Mouse (Mus musculus): ENCODE measurements around the gene Bmper.

DNA sequence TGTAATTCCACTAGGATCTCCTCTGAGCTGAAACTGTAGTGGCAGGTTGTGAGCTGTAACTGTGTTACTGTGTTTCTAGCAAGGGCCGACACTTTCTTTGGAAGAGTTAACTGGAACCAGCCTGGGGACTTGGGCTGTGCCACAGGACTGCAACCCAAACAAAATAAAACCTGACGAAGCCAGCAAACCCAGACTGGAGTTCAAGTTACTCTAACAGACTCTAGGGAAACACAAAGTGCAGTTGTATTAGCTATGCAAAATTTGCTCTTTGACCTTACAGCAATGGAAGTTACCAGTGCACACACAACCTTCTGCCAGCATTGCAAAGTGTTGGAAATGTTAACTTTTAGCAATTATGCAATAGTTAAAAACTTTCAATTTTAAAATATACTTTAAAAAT, 140.3 kb downstream of the Bmper start:
- TF ChIP-seq CTCF (IDR thresholded peaks at IDR 0.05; ENCODE audit: insufficient read depth, low read length) = no peak
- TF ChIP-seq POLR2A (IDR thresholded peaks at IDR 0.05; ENCODE audit: borderline replicate concordance, extremely low read depth, low read depth, low read length) = no peak
